Mouse (Mus musculus): ENCODE results near the gene Spef1. TPM values are rescaled to one million over a fixed set of nuclear protein-coding genes. Genes with fewer than 3 reads are reported as not detected.
A peak's percentile ranks its signal among the peaks of the same experiment; 100 is the strongest.

Spef1 gene
- total and polyA plus RNA-seq, 2 experiments from 2014 or later = 0.97 to 5.2 TPM

GRCm38 (mm10) chr2:131154036-131154435 lies 33.0 kb downstream of the Spef1 start:
- ATAC-seq (ENCODE audit: insufficient read depth, low read depth) = no peak
- Histone ChIP-seq H3K4me2 (ENCODE audit: low read depth, low read length) (no peak overlapping the region), H3K27ac (ENCODE audit: low read depth) (no peak overlapping the region), H3K27me3 (ENCODE audit: control insufficient read depth, insufficient read depth, low read length) (no peaks in the 10 kb centered on the region), H3K9ac (replicated peaks; ENCODE audit: low read depth, low read length) (no peak overlapping the region), H3K9me3 (replicated peaks; ENCODE audit: control insufficient read depth, low read length) (no peaks in the 10 kb centered on the region), H3K36me3 (replicated peaks; ENCODE audit: control insufficient read depth, insufficient read depth, low read length) (peaks cover 29% of the 10 kb centered on the region), H3K4me1 (ENCODE audit: control insufficient read depth, insufficient read depth) (0 out of 2 replicates have a peak, but pooled peaks cover 2% of the 10 kb centered on the region), H3K4me3 (ENCODE audit: low read depth, low read length) (no peak overlapping the region)
- no peak for DNase-seq (ENCODE audit: low spot score)
- 89% methylated on average over 4 of the region's 4 CpGs for WGBS
- TF ChIP-seq CTCF (IDR thresholded peaks at IDR 0.05; ENCODE audit: low read depth) (no peak), EP300 (IDR thresholded peaks at IDR 0.05; ENCODE audit: low read depth) (no peak)

GRCm38 (mm10) chr2:131152166-131152730 lies 34.8 kb downstream of the Spef1 start:
- Histone ChIP-seq H3K27ac (ENCODE audit: low read depth) (no peak overlapping the region), H3K36me3 (replicated peaks; ENCODE audit: control insufficient read depth, insufficient read depth, low read length) (peaks cover 44% of the 10 kb centered on the region), H3K9ac (replicated peaks; ENCODE audit: low read depth, low read length) (no peak overlapping the region), H3K4me3 (ENCODE audit: low read depth, low read length) (no peak overlapping the region), H3K4me2 (ENCODE audit: low read depth, low read length) (no peak overlapping the region), H3K4me1 (ENCODE audit: control insufficient read depth, insufficient read depth) (no peaks in the 10 kb centered on the region), H3K27me3 (ENCODE audit: control insufficient read depth, insufficient read depth, low read length) (no peaks in the 10 kb centered on the region), H3K9me3 (replicated peaks; ENCODE audit: control insufficient read depth, low read length) (no peaks in the 10 kb centered on the region)
- 84% methylated on average over 7 of the region's 7 CpGs for WGBS
- DNase-seq (ENCODE audit: low spot score) (no peak), ATAC-seq (ENCODE audit: insufficient read depth, low read depth) (no peak)
- TF ChIP-seq EP300 (IDR thresholded peaks at IDR 0.05; ENCODE audit: low read depth) (no peak), CTCF (IDR thresholded peaks at IDR 0.05; ENCODE audit: low read depth) (no peak)

GRCm38 (mm10) chr2:131149254-131149578 lies 37.9 kb downstream of the Spef1 start:
- H3K4me3 ChIP-seq (ENCODE audit: low read depth, low read length) = no peak overlapping the region
- H3K4me1 ChIP-seq (ENCODE audit: control insufficient read depth, insufficient read depth) = no peaks in the 10 kb centered on the region
- no peak for TF ChIP-seq EP300 (IDR thresholded peaks at IDR 0.05; ENCODE audit: low read depth)
- TF ChIP-seq CTCF (IDR thresholded peaks at IDR 0.05; ENCODE audit: low read depth) = no peak
- peaks cover 54% of the 10 kb centered on the region for H3K36me3 ChIP-seq (replicated peaks; ENCODE audit: control insufficient read depth, insufficient read depth, low read length)
- no peak overlapping the region for H3K9ac ChIP-seq (replicated peaks; ENCODE audit: low read depth, low read length)
- no peaks in the 10 kb centered on the region for H3K9me3 ChIP-seq (replicated peaks; ENCODE audit: control insufficient read depth, low read length)
- ATAC-seq (ENCODE audit: insufficient read depth, low read depth) (no peak), DNase-seq (ENCODE audit: low spot score) (no peak)
- no peaks in the 10 kb centered on the region for H3K27me3 ChIP-seq (ENCODE audit: control insufficient read depth, insufficient read depth, low read length)
- H3K4me2 ChIP-seq (ENCODE audit: low read depth, low read length) = no peak overlapping the region
- 93% methylated on average over 3 of the region's 3 CpGs for WGBS
- H3K27ac ChIP-seq (ENCODE audit: low read depth) = no peak overlapping the region

GRCm38 (mm10) chr2:131148353-131149253 lies 38.5 kb downstream of the Spef1 start:
- no peak overlapping the region for H3K4me2 ChIP-seq (ENCODE audit: low read depth, low read length)
- TF ChIP-seq EP300 (IDR thresholded peaks at IDR 0.05; ENCODE audit: low read depth) (no peak), CTCF (IDR thresholded peaks at IDR 0.05; ENCODE audit: low read depth) (no peak)
- H3K4me1 ChIP-seq (ENCODE audit: control insufficient read depth, insufficient read depth) = no peaks in the 10 kb centered on the region
- no peak overlapping the region for H3K4me3 ChIP-seq (ENCODE audit: low read depth, low read length)
- no peaks in the 10 kb centered on the region for H3K27me3 ChIP-seq (ENCODE audit: control insufficient read depth, insufficient read depth, low read length)
- H3K36me3 ChIP-seq (replicated peaks; ENCODE audit: control insufficient read depth, insufficient read depth, low read length) = peaks cover 57% of the 10 kb centered on the region
- H3K9ac ChIP-seq (replicated peaks; ENCODE audit: low read depth, low read length) = no peak overlapping the region
- ATAC-seq (ENCODE audit: insufficient read depth, low read depth) = peak; percentile 59
- WGBS = 70% methylated on average over 8 of the region's 8 CpGs
- H3K27ac ChIP-seq (ENCODE audit: low read depth) = peak overlapping the region; percentile 2; the same call in 1 of the 2 replicates
- no peaks in the 10 kb centered on the region for H3K9me3 ChIP-seq (replicated peaks; ENCODE audit: control insufficient read depth, low read length)
- no peak for DNase-seq (ENCODE audit: low spot score)

GRCm38 (mm10) chr2:131147043-131147365 lies 40.1 kb downstream of the Spef1 start:
- Histone ChIP-seq H3K9me3 (replicated peaks; ENCODE audit: control insufficient read depth, low read length) (no peaks in the 10 kb centered on the region), H3K4me2 (ENCODE audit: low read depth, low read length) (no peak overlapping the region), H3K36me3 (replicated peaks; ENCODE audit: control insufficient read depth, insufficient read depth, low read length) (peaks cover 58% of the 10 kb centered on the region), H3K4me3 (ENCODE audit: low read depth, low read length) (no peak overlapping the region), H3K27ac (ENCODE audit: low read depth) (no peak overlapping the region), H3K27me3 (ENCODE audit: control insufficient read depth, insufficient read depth, low read length) (no peaks in the 10 kb centered on the region), H3K9ac (replicated peaks; ENCODE audit: low read depth, low read length) (no peak overlapping the region), H3K4me1 (ENCODE audit: control insufficient read depth, insufficient read depth) (no peaks in the 10 kb centered on the region)
- DNase-seq (ENCODE audit: low spot score) (no peak), ATAC-seq (ENCODE audit: insufficient read depth, low read depth) (no peak)
- TF ChIP-seq EP300 (IDR thresholded peaks at IDR 0.05; ENCODE audit: low read depth) (no peak), CTCF (IDR thresholded peaks at IDR 0.05; ENCODE audit: low read depth) (no peak)
- WGBS = 92% methylated on average over 8 of the region's 8 CpGs
